Mouse (Mus musculus) heart, adult 2 months (tissue): ENCODE data around the gene Abcc1. TPM values are rescaled to one million over a fixed set of nuclear protein-coding genes. Genes with fewer than 3 reads are reported as not detected.
A peak's percentile ranks its signal among the peaks of the same experiment; 100 is the strongest.

Source experiments
- DNase-seq, 2 experiments: peaks; one replicate each; pipeline ENCODE4 v3.0.0; 2021
- H3K27ac ChIP-seq: fragments of 200-600 bp; 2 replicates; pipeline ENCODE4 v1.8.1; 2022
- H3K27me3 ChIP-seq: fragments of 200-500 bp; 2 replicates; pipeline ENCODE4 v1.6.1; 2012; ENCODE audit warnings: mild to moderate bottlenecking, low read length, inconsistent platforms, mixed read lengths; ENCODE audit not compliant: control insufficient read depth, insufficient read depth
- H3K36me3 ChIP-seq: fragments of 200-500 bp; 2 replicates; pipeline ENCODE4 v1.6.1; 2012; ENCODE audit warnings: low read length, inconsistent platforms; ENCODE audit not compliant: control insufficient read depth, insufficient read depth
- H3K4me1 ChIP-seq: fragments of 200-500 bp; 2 replicates; pipeline ENCODE4 v1.6.1; 2011; ENCODE audit warnings: low read length; ENCODE audit not compliant: control insufficient read depth, insufficient read depth
- H3K4me3 ChIP-seq: fragments of 200-600 bp; 2 replicates; pipeline ENCODE4 v1.8.1; 2022
- H3K79me2 ChIP-seq: fragments of 200-500 bp; replicated peaks from 2 replicates; pipeline ENCODE4 v1.6.1; 2012; ENCODE audit warnings: mild to moderate bottlenecking, inconsistent platforms, low read length, moderate library complexity, mixed read lengths; ENCODE audit not compliant: control insufficient read depth, insufficient read depth
- H3K9ac ChIP-seq: fragments of 200-500 bp; 2 replicates; pipeline ENCODE4 v1.6.1; 2012; ENCODE audit warnings: low read depth, mild to moderate bottlenecking, control low read depth, inconsistent platforms, low read length, mixed read lengths
- CTCF ChIP-seq: fragments of 200-600 bp; IDR thresholded peaks from 2 replicates; pipeline ENCODE4 v1.8.1; 2022; ENCODE audit warnings: antibody characterized with exemption, mild to moderate bottlenecking, moderate library complexity
- EP300 ChIP-seq: fragments of 200-500 bp; IDR thresholded peaks from 2 replicates; pipeline ENCODE4 v1.6.1; 2011; ENCODE audit warnings: low read depth, low read length, control low read depth; ENCODE audit not compliant: insufficient read depth
- POLR2A ChIP-seq: fragments of 200-500 bp; IDR thresholded peaks from 2 replicates; pipeline ENCODE4 v1.6.1; 2011; ENCODE audit warnings: mild to moderate bottlenecking, low read depth, low read length, control low read depth; ENCODE audit not compliant: insufficient read depth
- WGBS: fragments of 180-500 bp; shearing (Covaris S2); methylation state at CpG from one replicate; pipeline ENCODE4 v1.1.7; 2018; 5-methylcytosine and 5-hydroxymethylcytosine counted together
- intact Hi-C: fragments of 180-260 bp; cut with DNase I; formaldehyde crosslinking; loops from one replicate; pipeline ENCODE4 v1.15.1; 2025
- polyA plus RNA-seq: library from polyadenylated mRNA; depleted of rRNA; stranded (reverse); fragments of >200 nt; gene quantifications from 2 replicates; pipeline ENCODE4 v1.2.3, GENCODE M21; 2012
- total RNA-seq, 2 experiments: library from RNA; stranded (reverse); gene quantifications; 2 replicates each; pipeline ENCODE4 v1.2.3; 2021

Gene Abcc1
- total and polyA plus RNA-seq, 3 experiments: 14.4 to 37.5 (median 21.4) TPM

- peak in 1 of 2 experiments; percentile 10 for DNase-seq
- Histone ChIP-seq H3K36me3 (no peaks in the 10 kb centered on the region), H3K4me1 (no peaks in the 10 kb centered on the region), H3K27ac (no peak overlapping the region), H3K4me3 (no peak overlapping the region), H3K79me2 (no peaks in the 10 kb centered on the region), H3K27me3 (no peaks in the 10 kb centered on the region), H3K9ac (no peak overlapping the region)
- TF ChIP-seq EP300 (no peak), CTCF (no peak), POLR2A (no peak)
- intact Hi-C loops: no loop called here
- 80% methylated on average over 9 of the region's 9 CpGs for WGBS
These were observed 115.5 kb downstream of the Abcc1 start for GRCm38 (mm10) chr16:14476701-14477400.

GRCm38 (mm10) chr16:14477510-14478300 is 116.3 kb downstream of the Abcc1 start:
- Histone ChIP-seq H3K4me1 (no peaks in the 10 kb centered on the region), H3K27ac (no peak overlapping the region), H3K27me3 (no peaks in the 10 kb centered on the region), H3K9ac (no peak overlapping the region), H3K79me2 (no peaks in the 10 kb centered on the region), H3K4me3 (no peak overlapping the region), H3K36me3 (no peaks in the 10 kb centered on the region)
- intact Hi-C loops: no loop called here
- no peak for DNase-seq
- TF ChIP-seq POLR2A (no peak), CTCF (no peak), EP300 (no peak)
- 57% methylated on average over 10 of the region's 10 CpGs for WGBS

GRCm38 (mm10) chr16:14479641-14480040 is 118.3 kb downstream of the Abcc1 start:
- TF ChIP-seq EP300 (no peak), CTCF (no peak), POLR2A (no peak)
- Histone ChIP-seq H3K4me3 (no peak overlapping the region), H3K4me1 (no peaks in the 10 kb centered on the region), H3K27ac (no peak overlapping the region), H3K27me3 (no peaks in the 10 kb centered on the region), H3K79me2 (no peaks in the 10 kb centered on the region), H3K9ac (no peak overlapping the region), H3K36me3 (no peaks in the 10 kb centered on the region)
- intact Hi-C loops: no loop called here
- DNase-seq: no peak
- 92% methylated on average over 2 of the region's 2 CpGs for WGBS

GRCm38 (mm10) chr16:14483221-14483620 is 121.9 kb downstream of the Abcc1 start:
- Histone ChIP-seq H3K27me3 (no peaks in the 10 kb centered on the region), H3K9ac (no peak overlapping the region), H3K4me3 (no peak overlapping the region), H3K36me3 (no peaks in the 10 kb centered on the region), H3K4me1 (no peaks in the 10 kb centered on the region), H3K27ac (no peak overlapping the region), H3K79me2 (no peaks in the 10 kb centered on the region)
- TF ChIP-seq EP300 (no peak), CTCF (no peak), POLR2A (no peak)
- intact Hi-C loops: no loop called here
- WGBS: 48% methylated on average over 1 of the region's 1 CpGs
- DNase-seq: no peak

DNA sequence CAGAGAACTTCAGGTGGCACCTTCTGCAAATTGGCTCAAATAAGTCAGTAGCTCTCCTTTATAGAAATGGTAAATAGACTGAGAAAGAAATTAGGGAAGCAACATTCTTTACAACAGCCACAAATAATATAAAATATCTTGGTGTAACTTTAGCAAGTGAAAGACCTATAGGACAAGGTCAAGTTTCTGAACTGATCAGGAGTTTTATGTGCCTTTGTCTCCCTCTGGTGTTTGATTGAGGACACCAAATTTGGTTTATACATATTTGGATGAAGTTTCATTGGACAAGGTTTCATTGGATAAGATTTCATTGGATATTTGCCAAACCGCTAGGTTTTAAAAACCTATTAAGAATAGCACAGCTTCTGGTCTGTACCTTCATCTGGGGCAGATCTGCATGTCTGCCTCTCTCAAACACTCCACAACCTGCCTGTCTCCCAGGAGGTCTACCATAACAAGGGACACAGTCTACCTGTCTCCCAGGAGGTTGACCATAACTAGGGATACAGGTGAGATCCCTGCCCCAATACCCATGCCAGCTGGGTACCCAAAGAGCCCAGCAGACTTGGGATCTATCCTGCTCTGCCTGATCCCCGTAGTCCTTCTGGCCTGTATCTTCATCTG is 132.2 kb downstream of the Abcc1 start:
- Histone ChIP-seq H3K4me3 (no peak overlapping the region), H3K36me3 (no peaks in the 10 kb centered on the region), H3K4me1 (no peaks in the 10 kb centered on the region), H3K79me2 (no peaks in the 10 kb centered on the region), H3K9ac (no peak overlapping the region), H3K27me3 (no peaks in the 10 kb centered on the region), H3K27ac (no peak overlapping the region)
- 69% methylated on average over 2 of the region's 2 CpGs for WGBS
- TF ChIP-seq CTCF (peak; percentile 69), POLR2A (no peak)
- no peak for DNase-seq
- intact Hi-C loops: loop anchor here (1.0 to 5.0 kb wide), 2 partner anchors 256 to 296 kb away; no protein-coding TSS in a partner anchor

- no peak overlapping the region for H3K9ac ChIP-seq
- 76% methylated on average over 8 of the region's 8 CpGs for WGBS
- no peak for DNase-seq
- H3K4me1 ChIP-seq: no peaks in the 10 kb centered on the region
- H3K4me3 ChIP-seq: no peak overlapping the region
- TF ChIP-seq EP300 (no peak), CTCF (no peak), POLR2A (no peak)
- no peaks in the 10 kb centered on the region for H3K79me2 ChIP-seq
- H3K36me3 ChIP-seq: no peaks in the 10 kb centered on the region
- H3K27ac ChIP-seq: no peak overlapping the region
- intact Hi-C loops: no loop called here
- H3K27me3 ChIP-seq: no peaks in the 10 kb centered on the region
These were observed 140.4 kb downstream of the Abcc1 start for GRCm38 (mm10) chr16:14501649-14502360.
